Mouse (Mus musculus) thymus, postnatal 25 days (tissue): Measurements from ENCODE around the gene Rnf220.
"Not testable (repeated sequence)": the region's sequence is repeated elsewhere in the genome, so short reads cannot be mapped to it uniquely, and the experiment has no call there.

ENCODE experiments used
- DNase-seq: peaks from one replicate; pipeline ENCODE4 v3.0.0; 2022

The Rnf220 gene

GRCm38 (mm10) chr4:117259909-117260308 lies 236.9 kb downstream of the Rnf220 start:
- not testable (repeated sequence) for DNase-seq

- DNase-seq: no peak
Measured at GRCm38 (mm10) chr4:117254672-117255071, 242.2 kb downstream of the Rnf220 start.

DNA sequence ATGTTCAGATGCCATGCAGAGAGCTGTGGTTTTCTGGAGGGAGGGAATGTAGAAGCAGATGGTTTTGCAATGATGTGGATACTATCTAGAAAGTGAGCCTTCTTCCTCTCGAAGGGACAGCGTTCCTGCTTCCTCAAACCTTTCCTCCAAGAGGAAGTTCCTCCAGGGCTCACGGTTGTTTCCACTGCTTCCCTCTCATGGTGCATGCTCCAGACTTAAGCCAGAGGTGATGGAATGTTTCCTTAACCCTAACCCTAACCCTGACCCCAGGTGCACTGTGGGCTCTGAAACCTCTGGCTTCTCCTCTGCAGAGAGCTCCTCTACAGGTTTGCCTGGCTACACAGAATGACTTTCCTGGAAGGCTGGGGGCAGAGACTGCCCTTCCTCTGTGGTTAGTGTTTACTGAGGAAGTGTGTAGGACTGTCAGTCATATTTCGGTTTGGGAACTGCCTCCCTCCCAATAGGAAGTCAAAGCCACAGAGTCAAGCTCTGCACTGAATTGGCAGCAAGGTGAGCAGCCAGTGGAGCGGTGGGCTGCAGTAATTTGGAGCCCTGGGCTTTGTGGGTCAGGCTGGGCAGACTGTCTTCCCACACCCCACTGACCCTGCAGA lies 242.7 kb downstream of the Rnf220 start:
- DNase-seq: no peak

GRCm38 (mm10) chr4:117253218-117254016 lies 243.4 kb downstream of the Rnf220 start:
- DNase-seq: no peak

GRCm38 (mm10) chr4:117252755-117253154 lies 244.1 kb downstream of the Rnf220 start:
- no peak for DNase-seq

DNA sequence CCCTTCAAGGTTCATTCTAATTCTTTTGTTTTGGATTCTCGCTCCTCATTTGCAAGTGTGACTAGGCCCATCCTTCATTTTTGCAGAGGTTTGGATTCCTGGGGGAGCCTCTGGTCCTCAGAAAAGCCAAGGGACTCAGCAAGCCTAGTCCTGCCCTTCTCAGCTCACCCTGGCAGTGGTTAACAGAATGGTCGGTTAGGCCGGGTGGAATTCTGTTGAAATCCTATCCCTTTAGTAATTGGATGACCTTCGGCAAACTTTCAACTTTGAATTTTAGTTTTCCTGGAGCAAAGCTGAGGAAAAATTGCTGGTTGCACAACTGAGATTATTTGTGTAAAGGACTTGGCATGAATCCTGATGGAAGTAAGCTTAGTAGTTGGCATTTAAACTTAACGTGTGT lies 244.5 kb downstream of the Rnf220 start:
- DNase-seq: no peak

- peak; percentile 89 for DNase-seq
Measured at GRCm38 (mm10) chr4:117251801-117252316, 245.0 kb downstream of the Rnf220 start, which contains the start of the genes Tmem53 and Armh1. Gene Tmem53 (plus strand): TSS chr4:117251951. Gene Armh1 (minus strand): TSS chr4:117252125.

- no peak for DNase-seq
Measured at GRCm38 (mm10) chr4:117250982-117251381, 245.9 kb downstream of the Rnf220 start.

DNA sequence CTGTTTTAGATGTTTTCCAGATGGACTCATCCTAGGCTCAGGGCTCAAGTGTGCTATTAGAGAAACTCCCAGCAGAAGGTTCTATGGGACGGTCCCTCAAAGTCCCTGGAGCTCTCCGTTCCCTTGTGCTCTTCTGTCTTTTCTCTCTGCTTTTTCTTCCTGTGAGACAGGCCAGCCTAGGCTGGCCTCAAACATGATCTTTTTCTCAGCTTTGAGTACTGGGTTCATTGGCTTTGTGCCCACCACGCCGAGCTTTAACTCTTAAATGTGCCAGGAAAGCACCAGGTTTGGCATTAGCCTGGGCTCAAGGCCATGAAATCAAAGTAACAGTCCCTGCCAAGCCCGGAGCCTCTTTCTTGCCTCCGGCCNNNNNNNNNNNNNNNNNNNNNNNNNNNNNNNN lies 256.0 kb downstream of the Rnf220 start:
- DNase-seq: no peak

DNA sequence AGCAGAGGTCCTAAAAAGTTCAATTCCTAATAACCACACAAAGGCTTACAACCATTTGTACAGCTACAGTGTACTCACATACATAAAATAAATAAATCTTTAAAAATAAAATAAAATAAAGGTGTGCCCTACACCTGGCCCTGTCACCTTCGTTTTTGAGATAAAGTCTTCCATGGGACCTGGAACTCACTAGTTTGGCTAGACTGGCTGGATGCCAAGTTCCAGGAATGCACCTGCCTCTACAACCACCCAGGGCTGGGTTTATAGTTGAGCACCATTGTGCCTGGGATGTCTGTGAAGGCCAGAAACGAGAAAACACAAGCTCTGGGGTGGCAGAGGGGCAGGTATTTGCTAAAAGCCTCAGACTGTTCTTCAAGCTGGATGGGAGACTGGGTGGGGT lies 257.7 kb downstream of the Rnf220 start:
- no peak for DNase-seq

DNA sequence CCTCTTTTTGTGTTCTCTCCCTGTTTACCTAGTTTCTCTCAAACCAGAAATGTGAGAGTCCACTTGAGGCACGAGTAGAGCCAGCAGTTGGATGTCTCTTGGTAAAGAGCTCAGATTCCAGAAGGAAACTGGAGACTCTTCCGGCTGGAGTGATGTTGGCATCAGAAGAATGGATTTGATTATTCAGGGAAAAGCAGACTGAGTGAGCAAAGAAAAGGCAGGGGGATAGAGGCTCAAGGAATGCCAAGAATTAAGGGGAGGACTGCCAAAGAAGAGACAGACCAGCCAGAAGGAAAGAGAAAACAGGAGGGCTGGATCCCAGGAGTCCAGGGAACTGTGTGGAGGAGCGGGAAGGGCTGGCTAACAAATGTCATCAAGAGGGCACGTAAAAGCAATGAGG lies 261.0 kb downstream of the Rnf220 start:
- DNase-seq: no peak

DNA sequence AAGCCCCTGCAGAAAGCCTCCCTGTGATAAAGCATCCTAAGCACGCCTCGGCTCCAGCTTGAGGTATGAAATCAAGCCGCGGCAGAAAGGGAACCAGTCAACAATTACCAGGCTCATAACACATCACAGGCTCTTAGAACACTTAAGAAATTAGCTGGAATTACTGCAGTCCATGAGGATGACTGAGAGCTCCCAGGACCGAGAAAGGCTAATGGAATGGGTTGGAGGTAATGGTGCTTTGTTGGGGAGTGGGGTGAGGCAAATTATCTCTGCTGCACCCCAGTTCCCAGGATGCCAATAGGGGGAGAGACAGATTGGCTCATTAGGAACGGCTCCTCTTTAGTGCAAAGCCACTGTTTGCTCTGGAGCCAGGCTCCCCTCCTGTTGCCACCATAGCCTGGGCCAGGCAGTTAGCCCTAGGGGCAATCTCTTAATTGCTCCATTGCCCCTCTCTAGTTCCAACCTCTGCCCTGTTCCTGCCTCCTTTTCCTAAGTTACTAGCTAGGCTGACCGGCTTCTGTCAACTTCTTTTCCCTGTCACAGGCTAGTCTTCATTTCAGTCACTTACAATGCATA lies 262.6 kb downstream of the Rnf220 start:
- DNase-seq: no peak

DNA sequence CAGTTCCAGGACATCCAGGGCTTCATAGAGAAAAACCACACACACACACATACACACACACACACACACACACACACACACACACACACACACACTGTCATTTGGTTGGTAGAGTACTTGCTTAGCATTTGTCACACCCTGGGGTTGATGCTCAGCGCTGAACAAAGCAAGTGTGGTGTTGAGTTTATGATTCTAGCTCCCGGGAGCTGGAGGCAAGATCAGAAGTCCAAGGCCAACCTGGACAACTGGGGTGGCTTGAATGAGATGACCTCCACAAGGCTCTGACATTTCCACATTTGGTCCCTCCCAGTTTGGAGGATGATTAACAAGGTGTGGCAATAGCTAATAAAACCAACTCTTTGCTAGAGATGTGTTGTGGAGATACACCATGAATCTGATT lies 265.6 kb downstream of the Rnf220 start:
- DNase-seq: no peak

DNA sequence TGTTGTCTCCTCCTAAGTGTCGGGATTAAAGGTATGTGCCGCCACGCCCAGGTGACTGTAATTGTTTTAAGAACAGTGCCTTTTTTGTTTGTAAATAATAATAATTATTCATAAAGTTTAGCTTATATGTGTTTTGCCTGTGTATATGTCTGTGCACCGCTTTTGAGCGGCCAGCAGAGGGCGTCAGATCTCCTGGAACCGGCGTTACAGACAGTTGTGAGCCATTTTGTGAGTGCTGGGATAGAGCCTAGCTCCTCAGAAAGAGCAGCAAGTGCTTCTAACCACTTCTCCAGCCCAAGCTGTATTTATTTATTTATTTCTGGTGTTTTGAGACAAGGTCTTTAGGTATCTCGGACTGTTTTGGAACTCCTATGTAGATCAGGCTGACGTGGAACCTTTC lies 266.5 kb downstream of the Rnf220 start:
- no peak for DNase-seq

DNA sequence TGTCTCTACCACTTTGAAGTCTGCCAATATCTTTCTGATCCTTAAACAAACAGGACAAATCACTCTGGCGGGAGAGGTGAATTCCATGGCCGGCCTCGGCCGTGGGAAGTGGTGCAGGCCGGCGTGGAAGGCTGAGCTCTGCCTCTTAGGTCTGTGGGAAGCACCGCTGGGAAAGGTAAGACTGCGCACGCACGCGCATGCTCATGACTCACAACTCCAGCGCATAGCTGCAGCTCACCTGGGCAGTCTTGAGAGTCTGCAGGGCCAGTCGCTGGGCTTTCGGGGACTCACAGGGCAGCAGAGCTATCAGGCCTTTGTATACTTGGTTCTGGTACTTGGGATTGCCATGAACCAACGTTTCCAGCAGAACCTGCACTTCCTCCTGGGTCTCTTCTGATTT lies 267.3 kb downstream of the Rnf220 start:
- DNase-seq: no peak

DNA sequence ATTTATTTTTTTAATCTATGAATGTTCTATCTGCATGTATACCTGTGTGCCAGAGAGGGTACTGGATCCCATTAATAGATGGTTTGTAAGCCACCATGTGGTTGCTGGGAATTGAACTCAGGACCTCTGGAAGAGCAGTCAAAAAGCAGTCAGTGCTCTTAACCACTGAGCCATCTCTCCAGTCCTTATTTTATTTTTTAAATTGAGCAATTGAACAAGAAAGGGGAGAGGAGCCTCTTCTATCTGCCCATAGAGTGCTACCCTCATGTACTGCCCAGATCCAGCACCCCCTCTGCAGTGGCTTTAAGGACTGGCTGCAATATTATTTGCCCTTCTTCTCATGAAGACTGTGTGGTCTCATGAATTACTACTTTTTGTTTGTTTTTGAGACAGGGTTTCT lies 271.6 kb downstream of the Rnf220 start:
- no peak for DNase-seq

DNA sequence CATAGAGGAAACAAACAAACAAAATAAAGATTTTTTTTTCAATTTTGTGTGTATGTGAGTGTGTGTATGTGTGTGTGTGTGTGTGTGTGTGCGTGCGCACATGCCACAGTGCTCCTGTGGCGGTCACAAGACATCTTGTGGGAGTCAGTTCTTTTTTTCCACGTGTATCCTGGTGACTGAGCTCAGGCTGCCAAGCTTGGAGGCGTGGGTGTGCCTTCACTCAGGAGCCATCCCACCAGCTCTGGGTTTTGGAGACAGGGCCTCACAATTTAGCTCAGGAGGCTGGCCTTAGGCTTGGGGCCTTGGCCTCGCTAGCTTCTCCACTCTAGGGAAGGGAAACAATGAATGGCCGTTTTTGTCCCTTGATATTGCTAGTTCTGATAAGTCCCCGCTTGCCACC lies 272.7 kb downstream of the Rnf220 start:
- no peak for DNase-seq

- DNase-seq: no peak
Measured at GRCm38 (mm10) chr4:117223001-117223400, 273.9 kb downstream of the Rnf220 start.

DNA sequence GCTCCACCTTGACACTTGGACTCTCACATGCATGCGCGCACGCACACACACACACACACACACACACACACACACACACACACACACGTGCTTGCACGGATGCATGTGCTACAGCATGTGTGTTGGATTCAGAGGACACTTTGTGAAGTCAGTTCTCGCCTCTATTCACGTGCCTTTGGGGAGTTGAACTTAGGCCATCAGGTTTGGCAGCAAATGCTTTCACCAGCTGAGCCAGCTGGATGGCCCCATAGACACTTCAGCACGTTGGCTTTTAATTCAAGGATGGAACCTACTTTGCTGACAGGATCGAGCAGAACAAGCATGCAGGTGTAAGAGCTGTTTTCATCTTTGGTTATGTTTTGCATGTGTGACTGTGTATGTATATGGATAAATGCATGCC lies 275.0 kb downstream of the Rnf220 start:
- DNase-seq: no peak
